Mouse (Mus musculus): ENCODE data around the gene Flt1. TPM values are rescaled to one million over a fixed set of nuclear protein-coding genes. Genes with fewer than 3 reads are reported as not detected.

The Flt1 gene
- polyA plus RNA-seq (2015; fragmentation: Nextera tagmentation; extraction: Ambion mirVana), result 21.4 and 22.6 TPM in 2 replicates

- Histone ChIP-seq H3K27ac (ENCODE audit: low read length) (peak within 1 kb of the TSS; percentile 76), H3K27me3 (ENCODE audit: control insufficient read depth, insufficient read depth, low read length) (peaks cover 60% of the 10 kb centered on the region), H3K9me3 (replicated peaks; ENCODE audit: control insufficient read depth, low read length) (no peaks in the 10 kb centered on the region), H3K4me3 (ENCODE audit: low read length) (peak within 1 kb of the TSS; percentile 71), H3K9ac (ENCODE audit: low read length) (peak within 1 kb of the TSS; percentile 63), H3K36me3 (ENCODE audit: control insufficient read depth, insufficient read depth) (no peaks in the 10 kb centered on the region), H3K4me2 (ENCODE audit: low read depth, low read length) (peak within 1 kb of the TSS; percentile 90), H3K4me1 (ENCODE audit: control insufficient read depth, insufficient read depth, low read length) (peaks cover 12% of the 10 kb centered on the region)
- peak; percentile 75 for ATAC-seq (replicated peaks; ENCODE audit: extremely low read depth, insufficient read depth, low FRiP score)
- under 1% methylated on average over 82 of the region's 82 CpGs for WGBS
These were observed at the start of gene Flt1 for GRCm38 (mm10) chr5:147725831-147726700. Gene Flt1, minus strand, starts transcription at chr5:147726011.

- no peak overlapping the region for H3K27ac ChIP-seq (ENCODE audit: low read length)
These were observed 49.4 kb upstream of the Flt1 start for GRCm38 (mm10) chr5:147775222-147775621.

GRCm38 (mm10) chr5:147769918-147770317 lies 44.1 kb upstream of the Flt1 start:
- Histone ChIP-seq H3K36me3 (ENCODE audit: control insufficient read depth, insufficient read depth) (no peaks in the 10 kb centered on the region), H3K9ac (ENCODE audit: low read length) (no peak overlapping the region), H3K9me3 (replicated peaks; ENCODE audit: control insufficient read depth, low read length) (no peaks in the 10 kb centered on the region), H3K4me3 (ENCODE audit: low read length) (no peak overlapping the region), H3K27ac (ENCODE audit: low read length) (no peak overlapping the region), H3K27me3 (ENCODE audit: control insufficient read depth, insufficient read depth, low read length) (no peaks in the 10 kb centered on the region), H3K4me2 (ENCODE audit: low read depth, low read length) (no peak overlapping the region), H3K4me1 (ENCODE audit: control insufficient read depth, insufficient read depth, low read length) (no peaks in the 10 kb centered on the region)
- 66% methylated on average over 6 of the region's 6 CpGs for WGBS
- ATAC-seq (replicated peaks; ENCODE audit: extremely low read depth, insufficient read depth, low FRiP score), result no peak

More at GRCm38 (mm10) chr5:147775222-147775621, 49.4 kb upstream of the Flt1 start:
- Histone ChIP-seq H3K4me2 (ENCODE audit: low read depth, low read length) (no peak overlapping the region), H3K4me1 (ENCODE audit: control insufficient read depth, insufficient read depth, low read length) (no peaks in the 10 kb centered on the region), H3K9me3 (replicated peaks; ENCODE audit: control insufficient read depth, low read length) (no peaks in the 10 kb centered on the region), H3K4me3 (ENCODE audit: low read length) (no peak overlapping the region), H3K9ac (ENCODE audit: low read length) (no peak overlapping the region), H3K27me3 (ENCODE audit: control insufficient read depth, insufficient read depth, low read length) (no peaks in the 10 kb centered on the region), H3K36me3 (ENCODE audit: control insufficient read depth, insufficient read depth) (no peaks in the 10 kb centered on the region)
- no peak for ATAC-seq (replicated peaks; ENCODE audit: extremely low read depth, insufficient read depth, low FRiP score)
- 55% methylated on average over 7 of the region's 7 CpGs for WGBS

GRCm38 (mm10) chr5:147764061-147764460 lies 38.2 kb upstream of the Flt1 start:
- H3K27me3 ChIP-seq (ENCODE audit: control insufficient read depth, insufficient read depth, low read length), result no peaks in the 10 kb centered on the region
- H3K4me1 ChIP-seq (ENCODE audit: control insufficient read depth, insufficient read depth, low read length), result no peaks in the 10 kb centered on the region
- H3K4me3 ChIP-seq (ENCODE audit: low read length), result no peak overlapping the region
- WGBS, result 94% methylated on average over 4 of the region's 4 CpGs
- no peaks in the 10 kb centered on the region for H3K36me3 ChIP-seq (ENCODE audit: control insufficient read depth, insufficient read depth)
- no peaks in the 10 kb centered on the region for H3K9me3 ChIP-seq (replicated peaks; ENCODE audit: control insufficient read depth, low read length)
- no peak overlapping the region for H3K9ac ChIP-seq (ENCODE audit: low read length)
- no peak overlapping the region for H3K4me2 ChIP-seq (ENCODE audit: low read depth, low read length)
- ATAC-seq (replicated peaks; ENCODE audit: extremely low read depth, insufficient read depth, low FRiP score), result no peak
- H3K27ac ChIP-seq (ENCODE audit: low read length), result no peak overlapping the region

GRCm38 (mm10) chr5:147761984-147762383 lies 36.2 kb upstream of the Flt1 start:
- Histone ChIP-seq H3K27me3 (ENCODE audit: control insufficient read depth, insufficient read depth, low read length) (no peaks in the 10 kb centered on the region), H3K4me2 (ENCODE audit: low read depth, low read length) (no peak overlapping the region), H3K9me3 (replicated peaks; ENCODE audit: control insufficient read depth, low read length) (no peaks in the 10 kb centered on the region), H3K4me1 (ENCODE audit: control insufficient read depth, insufficient read depth, low read length) (no peaks in the 10 kb centered on the region), H3K36me3 (ENCODE audit: control insufficient read depth, insufficient read depth) (no peaks in the 10 kb centered on the region), H3K27ac (ENCODE audit: low read length) (no peak overlapping the region), H3K9ac (ENCODE audit: low read length) (no peak overlapping the region), H3K4me3 (ENCODE audit: low read length) (no peak overlapping the region)
- WGBS, result 33% methylated on average over 8 of the region's 8 CpGs
- no peak for ATAC-seq (replicated peaks; ENCODE audit: extremely low read depth, insufficient read depth, low FRiP score)

GRCm38 (mm10) chr5:147761275-147761674 lies 35.5 kb upstream of the Flt1 start:
- no peak for ATAC-seq (replicated peaks; ENCODE audit: extremely low read depth, insufficient read depth, low FRiP score)
- H3K36me3 ChIP-seq (ENCODE audit: control insufficient read depth, insufficient read depth), result no peaks in the 10 kb centered on the region
- 13% methylated on average over 9 of the region's 9 CpGs for WGBS
- H3K27ac ChIP-seq (ENCODE audit: low read length), result no peak overlapping the region
- H3K9ac ChIP-seq (ENCODE audit: low read length), result no peak overlapping the region
- no peaks in the 10 kb centered on the region for H3K4me1 ChIP-seq (ENCODE audit: control insufficient read depth, insufficient read depth, low read length)
- H3K27me3 ChIP-seq (ENCODE audit: control insufficient read depth, insufficient read depth, low read length), result no peaks in the 10 kb centered on the region
- H3K4me2 ChIP-seq (ENCODE audit: low read depth, low read length), result peak overlapping the region; percentile 40; the same call in 1 of the 2 replicates
- no peaks in the 10 kb centered on the region for H3K9me3 ChIP-seq (replicated peaks; ENCODE audit: control insufficient read depth, low read length)
- no peak overlapping the region for H3K4me3 ChIP-seq (ENCODE audit: low read length)

GRCm38 (mm10) chr5:147758640-147759319 lies 33.0 kb upstream of the Flt1 start:
- Histone ChIP-seq H3K27ac (ENCODE audit: low read length) (no peak overlapping the region), H3K9ac (ENCODE audit: low read length) (no peak overlapping the region), H3K9me3 (replicated peaks; ENCODE audit: control insufficient read depth, low read length) (no peaks in the 10 kb centered on the region), H3K27me3 (ENCODE audit: control insufficient read depth, insufficient read depth, low read length) (no peaks in the 10 kb centered on the region), H3K4me3 (ENCODE audit: low read length) (peak overlapping the region; percentile 39), H3K4me2 (ENCODE audit: low read depth, low read length) (peak overlapping the region; percentile 53), H3K4me1 (ENCODE audit: control insufficient read depth, insufficient read depth, low read length) (no peaks in the 10 kb centered on the region), H3K36me3 (ENCODE audit: control insufficient read depth, insufficient read depth) (no peaks in the 10 kb centered on the region)
- no peak for ATAC-seq (replicated peaks; ENCODE audit: extremely low read depth, insufficient read depth, low FRiP score)
- 67% methylated on average over 9 of the region's 9 CpGs for WGBS

GRCm38 (mm10) chr5:147757832-147758587 lies 32.2 kb upstream of the Flt1 start:
- Histone ChIP-seq H3K9me3 (replicated peaks; ENCODE audit: control insufficient read depth, low read length) (no peaks in the 10 kb centered on the region), H3K9ac (ENCODE audit: low read length) (no peak overlapping the region), H3K4me1 (ENCODE audit: control insufficient read depth, insufficient read depth, low read length) (peaks cover under 1% of the 10 kb centered on the region), H3K4me2 (ENCODE audit: low read depth, low read length) (peak overlapping the region; percentile 53), H3K36me3 (ENCODE audit: control insufficient read depth, insufficient read depth) (no peaks in the 10 kb centered on the region), H3K4me3 (ENCODE audit: low read length) (peak overlapping the region; percentile 39), H3K27ac (ENCODE audit: low read length) (no peak overlapping the region), H3K27me3 (ENCODE audit: control insufficient read depth, insufficient read depth, low read length) (peaks cover 5% of the 10 kb centered on the region; the same call in 1 of the 2 replicates)
- 48% methylated on average over 12 of the region's 12 CpGs for WGBS
- ATAC-seq (replicated peaks; ENCODE audit: extremely low read depth, insufficient read depth, low FRiP score), result 0 out of 2 replicates have a peak, but pooled peaks have one; percentile 28
